Mouse (Mus musculus): Measurements from ENCODE around the gene Gpc2. TPM values are rescaled to one million over a fixed set of nuclear protein-coding genes. Genes with fewer than 3 reads are reported as not detected.
A peak's percentile ranks its signal among the peaks of the same experiment; 100 is the strongest.

Gpc2 gene
- polyA plus RNA-seq, 1 experiment from 2014 or later: 2.9 TPM

DNA sequence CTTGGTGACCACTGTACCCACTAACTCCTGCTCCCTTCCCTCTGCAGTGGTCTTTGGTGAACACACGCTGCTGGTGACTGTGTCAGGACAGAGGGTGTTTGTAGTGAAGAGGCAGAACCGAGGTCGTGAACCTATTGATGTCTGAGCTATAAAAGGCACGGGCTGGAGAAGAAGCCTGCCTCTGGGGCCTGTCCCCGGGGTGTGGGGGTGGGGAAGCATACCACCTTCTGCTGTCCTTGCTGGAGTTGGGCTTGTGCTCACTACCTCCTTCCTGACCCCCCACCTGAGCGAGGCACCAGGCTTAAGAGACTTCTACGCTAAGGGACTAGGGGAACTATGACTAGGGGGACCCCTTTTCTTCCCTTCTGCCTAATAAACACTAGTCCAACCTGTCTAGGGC is 20.8 kb downstream of the Gpc2 start:
- Histone ChIP-seq H3K27me3 (ENCODE audit: control insufficient read depth, insufficient read depth, low read length) (no peaks in the 10 kb centered on the region), H3K36me3 (ENCODE audit: control insufficient read depth, insufficient read depth, low read length) (peaks cover 12% of the 10 kb centered on the region), H3K27ac (ENCODE audit: low read depth, low read length) (peak overlapping the region; percentile 57; the same call in 1 of the 2 replicates), H3K9me3 (replicated peaks; ENCODE audit: control insufficient read depth, low read length) (no peaks in the 10 kb centered on the region), H3K9ac (ENCODE audit: low read depth, low read length) (no peak overlapping the region), H3K4me2 (no peak overlapping the region), H3K4me3 (ENCODE audit: low read depth, low read length) (no peak overlapping the region), H3K4me1 (ENCODE audit: control insufficient read depth, insufficient read depth, low read length) (peaks cover 49% of the 10 kb centered on the region)
- 52% methylated on average over 7 of the region's 7 CpGs for WGBS (ENCODE audit: insufficient replicate concordance)
- no peak for ATAC-seq (replicated peaks; ENCODE audit: insufficient number of reproducible peaks, low FRiP score, low TSS enrichment)

DNA sequence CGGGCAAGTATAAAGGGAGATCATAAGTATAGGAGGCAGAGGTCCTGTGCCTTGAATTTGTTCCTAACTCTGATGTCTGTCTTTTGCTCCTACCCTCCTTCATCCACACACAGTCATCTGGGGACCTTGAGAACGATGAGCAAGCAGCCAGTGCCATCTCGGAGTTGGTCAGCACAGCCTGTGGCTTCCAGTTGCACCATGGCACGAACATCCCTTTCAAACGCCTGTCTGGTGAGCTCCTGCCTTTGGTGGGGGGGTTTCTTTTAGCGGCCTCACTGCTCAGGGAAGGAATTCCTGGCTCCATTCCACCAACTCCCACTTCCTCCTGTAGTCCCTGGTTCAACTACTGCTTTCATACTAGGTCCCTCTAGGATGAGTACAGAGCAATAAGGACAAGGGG is 21.3 kb downstream of the Gpc2 start:
- Histone ChIP-seq H3K36me3 (ENCODE audit: control insufficient read depth, insufficient read depth, low read length) (peaks cover 12% of the 10 kb centered on the region), H3K9me3 (replicated peaks; ENCODE audit: control insufficient read depth, low read length) (no peaks in the 10 kb centered on the region), H3K9ac (ENCODE audit: low read depth, low read length) (no peak overlapping the region), H3K4me3 (ENCODE audit: low read depth, low read length) (no peak overlapping the region), H3K27ac (ENCODE audit: low read depth, low read length) (peak overlapping the region; percentile 57), H3K4me1 (ENCODE audit: control insufficient read depth, insufficient read depth, low read length) (peaks cover 49% of the 10 kb centered on the region), H3K4me2 (0 out of 2 replicates have a peak overlapping the region, but pooled peaks have one; percentile 16), H3K27me3 (ENCODE audit: control insufficient read depth, insufficient read depth, low read length) (no peaks in the 10 kb centered on the region)
- ATAC-seq (replicated peaks; ENCODE audit: insufficient number of reproducible peaks, low FRiP score, low TSS enrichment): no peak
- 75% methylated on average over 6 of the region's 6 CpGs for WGBS (ENCODE audit: insufficient replicate concordance)

DNA sequence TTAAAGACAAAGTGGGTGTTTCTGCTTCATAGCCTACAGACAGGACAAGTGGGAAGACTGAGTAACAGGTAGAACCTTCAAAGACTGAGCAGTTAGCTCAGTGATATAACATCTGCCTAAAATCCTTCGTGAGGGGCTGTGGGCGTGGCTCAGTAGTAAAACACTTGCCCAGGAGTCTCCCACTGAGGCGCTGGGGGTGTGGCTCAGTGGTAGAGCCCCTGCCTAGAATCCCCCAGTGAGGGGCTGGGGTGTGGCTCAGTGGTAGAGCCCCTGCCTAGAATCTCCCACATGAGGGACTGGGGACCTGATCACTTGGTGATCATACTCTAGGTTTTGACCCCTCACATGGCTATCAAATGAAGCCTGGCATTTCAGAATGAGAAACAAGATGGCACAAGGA is 21.7 kb downstream of the Gpc2 start:
- no peak for ATAC-seq (replicated peaks; ENCODE audit: insufficient number of reproducible peaks, low FRiP score, low TSS enrichment)
- Histone ChIP-seq H3K36me3 (ENCODE audit: control insufficient read depth, insufficient read depth, low read length) (peaks cover 12% of the 10 kb centered on the region), H3K9me3 (replicated peaks; ENCODE audit: control insufficient read depth, low read length) (no peaks in the 10 kb centered on the region), H3K4me1 (ENCODE audit: control insufficient read depth, insufficient read depth, low read length) (peaks cover 46% of the 10 kb centered on the region), H3K4me2 (no peak overlapping the region), H3K4me3 (ENCODE audit: low read depth, low read length) (no peak overlapping the region), H3K27ac (ENCODE audit: low read depth, low read length) (peak overlapping the region; percentile 57; the same call in 1 of the 2 replicates), H3K27me3 (ENCODE audit: control insufficient read depth, insufficient read depth, low read length) (no peaks in the 10 kb centered on the region), H3K9ac (ENCODE audit: low read depth, low read length) (no peak overlapping the region)
- WGBS (ENCODE audit: insufficient replicate concordance): 85% methylated on average over 3 of the region's 3 CpGs

DNA sequence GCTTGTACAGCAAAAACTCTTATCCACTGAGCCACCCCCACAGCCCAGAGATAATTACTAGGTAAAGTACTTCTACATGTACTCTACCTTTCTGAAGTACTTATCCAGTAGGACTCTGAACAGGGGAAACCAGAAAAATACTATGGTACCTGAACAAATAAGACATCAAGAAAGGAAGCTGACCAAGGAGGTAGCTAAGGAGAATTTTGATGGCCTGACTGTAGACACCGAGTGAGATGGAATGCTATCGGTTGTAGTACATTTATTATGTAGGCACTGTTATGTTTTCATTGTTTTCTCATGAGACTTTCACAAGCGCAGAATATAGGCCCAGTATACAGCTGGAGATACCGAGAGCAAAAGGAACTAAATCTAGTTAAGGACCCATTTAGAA is 22.2 kb downstream of the Gpc2 start:
- Histone ChIP-seq H3K9me3 (replicated peaks; ENCODE audit: control insufficient read depth, low read length) (no peaks in the 10 kb centered on the region), H3K27me3 (ENCODE audit: control insufficient read depth, insufficient read depth, low read length) (no peaks in the 10 kb centered on the region), H3K36me3 (ENCODE audit: control insufficient read depth, insufficient read depth, low read length) (peaks cover 12% of the 10 kb centered on the region), H3K9ac (ENCODE audit: low read depth, low read length) (no peak overlapping the region), H3K4me1 (ENCODE audit: control insufficient read depth, insufficient read depth, low read length) (peaks cover 41% of the 10 kb centered on the region), H3K4me3 (ENCODE audit: low read depth, low read length) (no peak overlapping the region), H3K27ac (ENCODE audit: low read depth, low read length) (no peak overlapping the region), H3K4me2 (no peak overlapping the region)
- WGBS (ENCODE audit: insufficient replicate concordance): 89% methylated on average over 4 of the region's 4 CpGs
- ATAC-seq (replicated peaks; ENCODE audit: insufficient number of reproducible peaks, low FRiP score, low TSS enrichment): no peak

DNA sequence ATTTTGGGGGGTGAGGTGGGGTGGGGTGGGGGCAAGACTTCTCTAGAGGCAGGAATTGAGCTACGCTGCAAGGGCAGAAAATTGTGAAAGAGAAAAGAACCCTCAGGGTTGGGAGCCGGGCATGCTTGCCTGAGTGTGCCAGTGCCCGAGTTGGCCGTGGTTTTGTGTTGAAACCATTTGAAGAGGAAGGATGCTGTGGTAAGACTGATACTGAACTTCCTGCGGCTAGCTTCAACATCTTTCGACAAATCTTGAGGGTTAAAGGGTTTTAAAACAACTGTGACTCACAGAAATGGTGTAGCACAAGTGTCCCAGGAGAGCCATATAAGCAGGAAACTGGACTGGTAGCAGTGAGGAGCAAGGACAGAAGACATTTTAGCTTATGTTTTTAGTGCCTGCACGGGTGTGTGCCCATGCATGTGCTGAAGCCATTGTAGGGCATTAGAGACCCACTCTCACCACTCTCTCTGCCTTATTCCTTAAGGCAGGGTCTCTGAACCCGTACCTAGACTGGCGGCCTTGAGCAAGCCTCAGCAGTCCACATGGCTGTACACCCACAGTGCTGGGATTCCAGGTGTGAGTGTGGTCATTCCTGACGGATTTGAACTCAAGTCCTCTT is 22.7 kb downstream of the Gpc2 start:
- no peaks in the 10 kb centered on the region for H3K9me3 ChIP-seq (replicated peaks; ENCODE audit: control insufficient read depth, low read length)
- H3K27ac ChIP-seq (ENCODE audit: low read depth, low read length): no peak overlapping the region
- no peak overlapping the region for H3K9ac ChIP-seq (ENCODE audit: low read depth, low read length)
- peaks cover 12% of the 10 kb centered on the region for H3K36me3 ChIP-seq (ENCODE audit: control insufficient read depth, insufficient read depth, low read length)
- H3K27me3 ChIP-seq (ENCODE audit: control insufficient read depth, insufficient read depth, low read length): no peaks in the 10 kb centered on the region
- no peak overlapping the region for H3K4me3 ChIP-seq (ENCODE audit: low read depth, low read length)
- no peak for ATAC-seq (replicated peaks; ENCODE audit: insufficient number of reproducible peaks, low FRiP score, low TSS enrichment)
- peaks cover 37% of the 10 kb centered on the region for H3K4me1 ChIP-seq (ENCODE audit: control insufficient read depth, insufficient read depth, low read length)
- 87% methylated on average over 10 of the region's 10 CpGs for WGBS (ENCODE audit: insufficient replicate concordance)
- no peak overlapping the region for H3K4me2 ChIP-seq

DNA sequence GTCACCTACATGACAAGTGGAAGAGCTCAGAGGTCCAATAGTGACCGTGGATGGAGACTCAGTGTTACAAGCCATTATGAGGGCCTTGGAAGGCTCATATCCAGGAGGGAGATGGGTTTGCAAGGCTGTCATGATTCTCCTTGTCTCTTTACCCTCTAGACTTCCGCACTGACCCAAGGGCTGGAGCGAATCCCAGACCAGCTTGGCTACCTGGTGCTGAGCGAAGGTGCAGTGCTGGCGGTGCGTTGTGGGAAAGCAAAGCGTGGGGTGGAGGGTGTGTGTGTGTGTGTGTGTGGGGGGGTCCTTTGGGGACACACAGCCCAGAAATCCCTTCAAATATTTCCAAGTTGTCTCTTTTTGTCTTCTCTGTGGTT is 23.7 kb downstream of the Gpc2 start:
- Histone ChIP-seq H3K27me3 (ENCODE audit: control insufficient read depth, insufficient read depth, low read length) (no peaks in the 10 kb centered on the region), H3K4me1 (ENCODE audit: control insufficient read depth, insufficient read depth, low read length) (peaks cover 34% of the 10 kb centered on the region), H3K4me3 (ENCODE audit: low read depth, low read length) (peak overlapping the region; percentile 78), H3K9ac (ENCODE audit: low read depth, low read length) (peak overlapping the region; percentile 77), H3K4me2 (peak overlapping the region; percentile 87), H3K27ac (ENCODE audit: low read depth, low read length) (peak overlapping the region; percentile 84), H3K9me3 (replicated peaks; ENCODE audit: control insufficient read depth, low read length) (no peaks in the 10 kb centered on the region), H3K36me3 (ENCODE audit: control insufficient read depth, insufficient read depth, low read length) (peaks cover 8% of the 10 kb centered on the region; the same call in 1 of the 2 replicates)
- ATAC-seq (replicated peaks; ENCODE audit: insufficient number of reproducible peaks, low FRiP score, low TSS enrichment): peak; percentile 5; the same call in 1 of the 2 replicates
- WGBS (ENCODE audit: insufficient replicate concordance): 16% methylated on average over 7 of the region's 7 CpGs

DNA sequence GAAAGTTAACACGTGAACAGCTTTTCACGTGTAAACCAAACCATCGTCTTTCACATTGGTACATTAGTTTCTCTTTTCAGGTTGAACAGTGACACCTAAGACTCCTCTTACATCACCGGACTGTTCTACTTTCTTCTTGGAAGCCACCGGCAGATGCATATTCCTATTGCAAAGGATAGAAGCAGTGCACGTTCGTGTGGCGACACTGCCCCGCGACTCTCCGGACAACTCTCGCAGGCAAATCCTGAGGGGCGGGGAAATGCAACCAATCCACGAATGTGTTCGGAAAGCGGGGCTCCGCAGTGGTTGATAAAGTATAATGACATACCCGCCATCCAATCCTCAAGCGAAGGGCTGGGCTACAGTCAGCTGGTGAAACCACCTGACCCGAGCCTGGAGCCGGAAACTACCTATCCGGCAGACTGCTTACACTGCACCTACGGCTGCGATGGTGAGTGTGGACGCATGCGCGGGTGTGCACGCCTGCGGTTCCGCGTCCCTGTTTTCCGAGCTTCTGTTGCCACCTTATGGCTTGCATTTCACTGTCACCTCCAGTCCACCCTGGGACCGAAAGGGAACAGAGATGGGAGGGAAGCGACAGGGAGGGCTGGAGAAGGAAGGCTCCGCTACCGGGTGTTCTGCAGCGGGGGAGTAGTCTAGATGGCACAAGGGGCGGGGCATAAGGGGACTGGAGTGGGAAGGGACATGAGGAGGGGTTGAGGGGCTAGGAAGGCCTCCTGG is 24.3 kb downstream of the Gpc2 start, which contains the start of gene Lamtor4:
Gene Lamtor4 (plus strand): TSS at position 130 of the 741 bp plus-strand sequence.
- peak within 1 kb of the TSS; percentile 87 for H3K4me2 ChIP-seq
- under 1% methylated on average over 38 of the region's 38 CpGs for WGBS (ENCODE audit: insufficient replicate concordance)
- H3K27ac ChIP-seq (ENCODE audit: low read depth, low read length): peak within 1 kb of the TSS; percentile 84
- H3K9ac ChIP-seq (ENCODE audit: low read depth, low read length): peak within 1 kb of the TSS; percentile 77
- peak within 1 kb of the TSS; percentile 78 for H3K4me3 ChIP-seq (ENCODE audit: low read depth, low read length)
- ATAC-seq (replicated peaks; ENCODE audit: insufficient number of reproducible peaks, low FRiP score, low TSS enrichment): peak; percentile 99
- H3K9me3 ChIP-seq (replicated peaks; ENCODE audit: control insufficient read depth, low read length): no peaks in the 10 kb centered on the region
- H3K27me3 ChIP-seq (ENCODE audit: control insufficient read depth, insufficient read depth, low read length): no peaks in the 10 kb centered on the region
- peaks cover 30% of the 10 kb centered on the region for H3K4me1 ChIP-seq (ENCODE audit: control insufficient read depth, insufficient read depth, low read length)
- peaks cover 3% of the 10 kb centered on the region; the same call in 1 of the 2 replicates for H3K36me3 ChIP-seq (ENCODE audit: control insufficient read depth, insufficient read depth, low read length)

DNA sequence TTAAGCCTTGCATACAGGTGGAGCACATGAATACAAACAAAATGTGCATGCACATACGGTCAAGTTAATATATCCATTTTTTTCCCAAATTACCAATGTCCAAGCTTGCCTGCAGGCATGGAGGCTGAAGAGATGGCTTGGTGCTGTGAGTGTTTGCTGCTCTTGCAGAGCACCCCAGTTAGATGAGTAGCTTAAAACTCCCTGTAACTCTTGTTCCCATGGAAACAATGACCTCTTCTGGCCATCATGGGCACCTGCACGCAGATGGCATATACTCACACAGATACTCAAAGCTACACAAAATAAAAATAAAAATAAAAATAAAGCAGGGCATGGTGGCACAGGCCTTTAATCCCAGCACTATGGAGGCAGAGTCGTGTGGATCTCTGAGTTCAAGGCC is 26.7 kb downstream of the Gpc2 start:
- H3K4me1 ChIP-seq (ENCODE audit: control insufficient read depth, insufficient read depth, low read length): peaks cover 12% of the 10 kb centered on the region
- H3K4me3 ChIP-seq (ENCODE audit: low read depth, low read length): no peak overlapping the region
- H3K36me3 ChIP-seq (ENCODE audit: control insufficient read depth, insufficient read depth, low read length): no peaks in the 10 kb centered on the region
- no peak overlapping the region for H3K9ac ChIP-seq (ENCODE audit: low read depth, low read length)
- 87% methylated on average over 3 of the region's 3 CpGs for WGBS (ENCODE audit: insufficient replicate concordance)
- H3K4me2 ChIP-seq: no peak overlapping the region
- no peak for ATAC-seq (replicated peaks; ENCODE audit: insufficient number of reproducible peaks, low FRiP score, low TSS enrichment)
- H3K27ac ChIP-seq (ENCODE audit: low read depth, low read length): no peak overlapping the region
- no peaks in the 10 kb centered on the region for H3K9me3 ChIP-seq (replicated peaks; ENCODE audit: control insufficient read depth, low read length)
- no peaks in the 10 kb centered on the region for H3K27me3 ChIP-seq (ENCODE audit: control insufficient read depth, insufficient read depth, low read length)

All from heart, embryonic 11.5 days (tissue).